Comparison of ENCODE assay signal across 18 mouse cellular contexts in genomic region chr7:62345411-62345810, GRCm38 (mm10). TPM values are rescaled to one million over a fixed set of nuclear protein-coding genes. Genes with fewer than 3 reads are reported as not detected.
"Had no signal": no experiment of that assay in that cellular context is flagged by ENCODE, and none has a peak within 500 bp of the region (broad histone marks: within the 10 kb centered on the region; RNA-seq: fewer than 3 reads in every experiment).

No protein-coding gene starts in this region.

- H3K27ac ChIP-seq: kidney, embryonic 15.5 days; limb, embryonic 12.5 days; liver, embryonic 14.5 days; midbrain, embryonic 10.5 days; neural tube, embryonic 15.5 days had no signal

- H3K4me2 ChIP-seq: kidney, embryonic 15.5 days; limb, embryonic 12.5 days; neural tube, embryonic 15.5 days had no signal

- H3K9me3 ChIP-seq: kidney, embryonic 15.5 days; neural tube, embryonic 15.5 days had no signal

- H3K9ac ChIP-seq: kidney, embryonic 15.5 days; limb, embryonic 12.5 days; liver, embryonic 14.5 days; neural tube, embryonic 15.5 days had no signal

- H3K36me3 ChIP-seq: kidney, embryonic 15.5 days; limb, embryonic 12.5 days; neural tube, embryonic 15.5 days had no signal

- ATAC-seq: lung, postnatal 0 days had no signal

- H3K27me3 ChIP-seq: kidney, embryonic 15.5 days; limb, embryonic 12.5 days; neural tube, embryonic 15.5 days had no signal

- DNase-seq: kidney, adult 2 months; kidney, postnatal 25 days; layer of hippocampus, postnatal 36 days; lung, adult 18-20 months; lung, postnatal 4 days; midbrain, embryonic 14.5 days; right cerebral cortex, adult 18-20 months; right cerebral cortex, postnatal 25 days; spleen, adult 18-20 months; thymus, postnatal 36 days had no signal

- H3K4me3 ChIP-seq: kidney, embryonic 15.5 days; limb, embryonic 12.5 days; midbrain, embryonic 10.5 days; myocyte; neural tube, embryonic 15.5 days had no signal

RNA-seq across cellular contexts. Expression of gene Magel2, which starts 31.4 kb away (rescaled TPM):
- polyA plus RNA-seq: liver, adult 2 months; myocyte had no signal
